Mouse (Mus musculus): ENCODE measurements around the gene Aatf.

Aatf gene

GRCm38 (mm10) chr11:84382450-84382849 lies 130.9 kb downstream of the Aatf start:
- DNase-seq (ENCODE audit: extremely low spot score, low read depth, low spot score), result no peak

GRCm38 (mm10) chr11:84376510-84377365 lies 136.6 kb downstream of the Aatf start:
- DNase-seq (ENCODE audit: extremely low spot score, low read depth, low spot score), result no peak

- no peak for DNase-seq (ENCODE audit: extremely low spot score, low read depth, low spot score)
Observed at GRCm38 (mm10) chr11:84375951-84376496, 137.3 kb downstream of the Aatf start.

DNA sequence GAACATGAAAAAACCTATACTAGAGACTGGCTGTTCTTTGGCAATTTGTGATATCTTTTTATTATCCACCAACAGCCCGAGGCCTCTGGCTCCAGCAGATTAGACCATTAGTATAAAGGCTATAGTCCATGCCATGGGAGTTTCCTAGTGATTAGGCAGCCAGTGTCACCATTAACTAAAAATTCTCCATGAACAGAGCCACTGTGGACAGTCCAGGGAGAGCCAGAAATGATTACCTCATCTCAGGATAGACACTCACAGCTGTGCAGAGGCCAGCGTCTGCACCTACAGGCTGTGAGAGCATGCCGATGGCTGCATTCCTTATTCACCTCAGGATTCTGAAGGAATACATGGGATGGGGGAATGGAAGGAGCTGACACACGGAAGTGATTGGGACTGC lies 140.2 kb downstream of the Aatf start:
- no peak for DNase-seq (ENCODE audit: extremely low spot score, low read depth, low spot score)
